Mouse (Mus musculus): ENCODE measurements around the gene Cyct.

- no peak for TF ChIP-seq CTCF (IDR thresholded peaks at IDR 0.05; ENCODE audit: control insufficient read depth, insufficient read depth, low read length)
- TF ChIP-seq POLR2A (IDR thresholded peaks at IDR 0.05; ENCODE audit: borderline replicate concordance, control insufficient read depth, low read depth, low read length): no peak
These were observed 45.4 kb upstream of the Cyct start for GRCm38 (mm10) chr2:76405596-76406150.

Measured in bone marrow, adult 2 months (tissue).